Mouse (Mus musculus): ENCODE data around the gene Fastkd5.

DNA sequence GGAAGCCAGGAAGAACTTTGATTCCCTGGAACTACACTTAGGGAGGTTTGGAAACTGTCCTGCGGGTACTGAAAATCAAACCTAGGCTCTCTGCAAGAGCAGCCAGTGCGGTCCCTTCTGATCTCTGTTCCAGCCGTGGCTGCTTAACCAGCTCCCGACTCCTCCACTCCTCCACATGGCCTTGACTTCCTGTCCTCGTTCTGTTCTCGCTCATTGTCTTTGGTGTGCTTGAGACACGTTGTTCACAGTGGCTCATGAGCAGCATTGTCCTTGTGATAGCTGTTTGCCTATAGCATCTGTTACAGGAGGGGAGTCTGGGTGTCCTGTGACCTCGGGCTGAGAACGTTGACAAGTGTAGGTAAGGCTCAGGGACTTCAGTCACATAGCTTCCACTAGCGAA is 47.4 kb upstream of the Fastkd5 start:
- TF ChIP-seq CTCF (IDR thresholded peaks at IDR 0.05; ENCODE audit: low read depth) (no peak), EP300 (IDR thresholded peaks at IDR 0.05; ENCODE audit: low read depth) (no peak)
